Mouse (Mus musculus) forebrain, embryonic 11.5 days (tissue): ENCODE measurements around the gene 4930453N24Rik. TPM values are rescaled to one million over a fixed set of nuclear protein-coding genes. Genes with fewer than 3 reads are reported as not detected.

Source experiments
- ATAC-seq: fragments of 200-750 bp; cut with Nextera tagmentation; replicated peaks from 2 replicates; pipeline ENCODE4 v1.8.0; 2017; ENCODE audit warnings: moderate TSS enrichment; ENCODE audit not compliant: low FRiP score
- DNase-seq: peaks from one replicate; pipeline ENCODE4 v3.0.0-alpha.2; 2017; ENCODE audit warnings: low spot score
- H3K27ac ChIP-seq: fragments of 300-500 bp; sonication (generic); 2 replicates; pipeline ENCODE4 v1.5.1; 2014; ENCODE audit warnings: low read depth, low read length
- H3K27me3 ChIP-seq: fragments of 300-500 bp; sonication (generic); 2 replicates; pipeline ENCODE4 v1.6.1; 2014; ENCODE audit warnings: mild to moderate bottlenecking, low read length, mixed read lengths; ENCODE audit not compliant: control insufficient read depth, insufficient read depth
- H3K36me3 ChIP-seq: fragments of 300-500 bp; sonication (generic); 2 replicates; pipeline ENCODE4 v1.6.1; 2014; ENCODE audit warnings: mild to moderate bottlenecking, low read length, moderate library complexity, mixed read lengths; ENCODE audit not compliant: control insufficient read depth, insufficient read depth
- H3K4me1 ChIP-seq: fragments of 300-500 bp; sonication (generic); replicated peaks from 2 replicates; pipeline ENCODE4 v1.6.1; 2014; ENCODE audit warnings: low read length, mixed read lengths; ENCODE audit not compliant: control insufficient read depth, insufficient read depth
- H3K4me2 ChIP-seq: fragments of 300-500 bp; sonication (generic); 2 replicates; pipeline ENCODE4 v1.6.1; 2014; ENCODE audit warnings: low read depth, mild to moderate bottlenecking, low read length, moderate library complexity, mixed read lengths; ENCODE audit not compliant: severe bottlenecking
- H3K4me3 ChIP-seq: fragments of 300-500 bp; sonication (generic); 2 replicates; pipeline ENCODE4 v1.5.1; 2014; ENCODE audit warnings: low read depth, low read length
- H3K9ac ChIP-seq: fragments of 300-500 bp; sonication (generic); 2 replicates; pipeline ENCODE4 v1.6.1; 2014; ENCODE audit warnings: low read length
- H3K9me3 ChIP-seq: fragments of 300-500 bp; sonication (generic); 2 replicates; pipeline ENCODE4 v1.6.1; 2016; ENCODE audit warnings: low read length, mixed read lengths; ENCODE audit not compliant: control insufficient read depth
- WGBS: fragments of 180-500 bp; shearing (Covaris S2); extraction: QIAGEN DNeasy Blood & Tissue Kit; methylation state at CpG from one replicate; pipeline ENCODE4 v1.1.7; 2014; 5-methylcytosine and 5-hydroxymethylcytosine counted together
- polyA plus RNA-seq: library from polyadenylated mRNA; unstranded; fragments of >200 nt; fragmentation: Nextera tagmentation; extraction: Ambion mirVana; gene quantifications from 2 replicates; pipeline ENCODE4 v1.2.1, GENCODE M21; 2014

Gene 4930453N24Rik
- polyA plus RNA-seq, 1 experiment from 2014 or later = 33.0 TPM

- H3K4me1 ChIP-seq = 0 out of 2 replicates have a peak, but pooled peaks cover 2% of the 10 kb centered on the region
- H3K9ac ChIP-seq = no peak overlapping the region
- H3K9me3 ChIP-seq = no peaks in the 10 kb centered on the region
- no peak overlapping the region for H3K27ac ChIP-seq
- no peaks in the 10 kb centered on the region; the same call in 1 of the 2 replicates for H3K36me3 ChIP-seq
- H3K27me3 ChIP-seq = no peaks in the 10 kb centered on the region
- peak overlapping the region; percentile 46; the same call in 1 of the 2 replicates for H3K4me2 ChIP-seq
- no peak for DNase-seq
- 84% methylated on average over 2 of the region's 2 CpGs for WGBS
- H3K4me3 ChIP-seq = peak overlapping the region; percentile 81; the same call in 1 of the 2 replicates
- no peak for ATAC-seq
These were observed 464 bp upstream of the 4930453N24Rik start for GRCm38 (mm10) chr16:64771431-64771818.

- H3K4me3 ChIP-seq = no peak overlapping the region
- no peak overlapping the region for H3K9ac ChIP-seq
- ATAC-seq (no peak), DNase-seq (no peak)
- no peak overlapping the region for H3K27ac ChIP-seq
- no peaks in the 10 kb centered on the region for H3K27me3 ChIP-seq
- peaks cover 7% of the 10 kb centered on the region; the same call in 1 of the 2 replicates for H3K9me3 ChIP-seq
- H3K36me3 ChIP-seq = peaks cover 16% of the 10 kb centered on the region
- H3K4me2 ChIP-seq = no peak overlapping the region
- 0 out of 2 replicates have a peak, but pooled peaks cover 2% of the 10 kb centered on the region for H3K4me1 ChIP-seq
- 94% methylated on average over 8 of the region's 8 CpGs for WGBS
These were observed 4.2 kb downstream of the 4930453N24Rik start for GRCm38 (mm10) chr16:64766696-64767300.

- Histone ChIP-seq H3K27me3 (no peaks in the 10 kb centered on the region), H3K4me1 (no peaks in the 10 kb centered on the region), H3K36me3 (peaks cover 11% of the 10 kb centered on the region), H3K27ac (no peak overlapping the region), H3K9ac (no peak overlapping the region), H3K9me3 (peaks cover 7% of the 10 kb centered on the region; the same call in 1 of the 2 replicates), H3K4me2 (no peak overlapping the region), H3K4me3 (no peak overlapping the region)
- DNase-seq (no peak), ATAC-seq (no peak)
- 98% methylated on average over 1 of the region's 1 CpGs for WGBS
These were observed 11.7 kb downstream of the 4930453N24Rik start for GRCm38 (mm10) chr16:64759245-64759626.

- H3K9ac ChIP-seq = no peak overlapping the region
- no peak overlapping the region for H3K27ac ChIP-seq
- no peak for ATAC-seq
- DNase-seq = no peak
- no peaks in the 10 kb centered on the region for H3K27me3 ChIP-seq
- peaks cover 7% of the 10 kb centered on the region; the same call in 1 of the 2 replicates for H3K9me3 ChIP-seq
- no peaks in the 10 kb centered on the region for H3K4me1 ChIP-seq
- no peak overlapping the region for H3K4me2 ChIP-seq
- H3K4me3 ChIP-seq = no peak overlapping the region
- 86% methylated on average over 6 of the region's 6 CpGs for WGBS
- H3K36me3 ChIP-seq = peaks cover 10% of the 10 kb centered on the region
These were observed 12.3 kb downstream of the 4930453N24Rik start for GRCm38 (mm10) chr16:64758561-64759244.

- no peaks in the 10 kb centered on the region for H3K4me1 ChIP-seq
- no peak overlapping the region for H3K27ac ChIP-seq
- WGBS = 87% methylated on average over 7 of the region's 7 CpGs
- H3K4me3 ChIP-seq = no peak overlapping the region
- H3K4me2 ChIP-seq = no peak overlapping the region
- no peaks in the 10 kb centered on the region for H3K27me3 ChIP-seq
- H3K9ac ChIP-seq = no peak overlapping the region
- DNase-seq (no peak), ATAC-seq (no peak)
- peaks cover under 1% of the 10 kb centered on the region; the same call in 1 of the 2 replicates for H3K9me3 ChIP-seq
- H3K36me3 ChIP-seq = peaks cover 1% of the 10 kb centered on the region
These were observed 13.1 kb downstream of the 4930453N24Rik start for GRCm38 (mm10) chr16:64757666-64758400.

- WGBS = 86% methylated on average over 6 of the region's 6 CpGs
- H3K27me3 ChIP-seq = no peaks in the 10 kb centered on the region
These were observed 14.6 kb downstream of the 4930453N24Rik start for GRCm38 (mm10) chr16:64756321-64756720.

GRCm38 (mm10) chr16:64754743-64755139 is 16.2 kb downstream of the 4930453N24Rik start:
- H3K36me3 ChIP-seq = no peaks in the 10 kb centered on the region
- WGBS = 58% methylated on average over 3 of the region's 3 CpGs
- no peak overlapping the region for H3K4me3 ChIP-seq
- H3K4me1 ChIP-seq = no peaks in the 10 kb centered on the region
- DNase-seq (no peak), ATAC-seq (0 out of 2 replicates have a peak, but pooled peaks have one; percentile 37)
- H3K4me2 ChIP-seq = no peak overlapping the region
- H3K9ac ChIP-seq = no peak overlapping the region
- H3K27ac ChIP-seq = no peak overlapping the region
- no peaks in the 10 kb centered on the region for H3K27me3 ChIP-seq
- no peaks in the 10 kb centered on the region for H3K9me3 ChIP-seq

More at GRCm38 (mm10) chr16:64756321-64756720, 14.6 kb downstream of the 4930453N24Rik start:
- H3K36me3 ChIP-seq = no peaks in the 10 kb centered on the region
- no peak overlapping the region for H3K27ac ChIP-seq
- H3K9ac ChIP-seq = no peak overlapping the region
- H3K4me2 ChIP-seq = no peak overlapping the region
- DNase-seq (no peak), ATAC-seq (no peak)
- no peaks in the 10 kb centered on the region for H3K9me3 ChIP-seq
- no peaks in the 10 kb centered on the region for H3K4me1 ChIP-seq
- no peak overlapping the region for H3K4me3 ChIP-seq

GRCm38 (mm10) chr16:64753990-64754742 is 16.8 kb downstream of the 4930453N24Rik start:
- DNase-seq = no peak
- Histone ChIP-seq H3K4me1 (no peaks in the 10 kb centered on the region), H3K9me3 (no peaks in the 10 kb centered on the region), H3K4me3 (no peak overlapping the region), H3K4me2 (no peak overlapping the region), H3K27me3 (no peaks in the 10 kb centered on the region), H3K9ac (no peak overlapping the region), H3K27ac (no peak overlapping the region), H3K36me3 (no peaks in the 10 kb centered on the region)
- WGBS = 62% methylated on average over 3 of the region's 3 CpGs
- no peak; the same call in 1 of the 2 replicates for ATAC-seq
